24 mouse cellular contexts compared by ENCODE assay signal in the genomic region with DNA sequence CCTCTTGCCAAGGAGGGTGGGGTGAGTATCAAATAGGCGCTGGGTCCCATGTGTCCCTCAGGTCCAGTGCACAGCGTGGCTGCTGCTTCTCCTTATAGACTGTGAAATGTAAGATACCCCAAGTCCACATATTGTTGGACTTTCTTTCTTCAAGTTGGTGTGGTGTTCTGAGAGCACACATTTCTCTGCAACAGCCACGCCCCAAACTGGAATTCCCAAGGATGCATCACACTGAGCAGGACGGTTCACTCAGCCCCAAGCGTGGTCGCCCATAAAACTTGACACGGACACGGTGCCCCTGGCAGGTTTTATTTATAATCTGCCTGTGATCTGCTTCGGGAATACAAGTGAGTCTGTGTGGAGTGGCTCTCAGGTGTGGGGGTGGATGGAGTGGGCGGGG. TPM values are rescaled to one million over a fixed set of nuclear protein-coding genes. Genes with fewer than 3 reads are reported as not detected.
"Had no signal": no experiment of that assay in that cellular context is flagged by ENCODE, and none has a peak within 500 bp of the region (broad histone marks: within the 10 kb centered on the region; RNA-seq: fewer than 3 reads in every experiment).

No protein-coding gene starts in this region.

- DNase-seq: gastrocnemius, postnatal 14 days; gastrocnemius, postnatal 36 days; heart, adult 11 months; heart, postnatal 14 days; heart, postnatal 36 days; kidney, adult 11 months; kidney, adult 2 months; kidney, postnatal 14 days; kidney, postnatal 36 days; layer of hippocampus, adult 9-11 months; layer of hippocampus, postnatal 36 days; left cerebral cortex, postnatal 4 days had no signal

- H3K36me3 ChIP-seq: heart, embryonic 10.5 days; heart, embryonic 12.5 days; hindbrain, embryonic 13.5 days; hindbrain, embryonic 15.5 days; limb, embryonic 13.5 days; limb, embryonic 15.5 days; liver, embryonic 12.5 days had no signal

- H3K4me2 ChIP-seq: heart, embryonic 12.5 days; hindbrain, embryonic 13.5 days; hindbrain, embryonic 15.5 days; limb, embryonic 13.5 days; limb, embryonic 15.5 days; liver, embryonic 12.5 days had no signal

- H3K27me3 ChIP-seq: hindbrain, embryonic 13.5 days; hindbrain, embryonic 15.5 days; limb, embryonic 13.5 days; limb, embryonic 15.5 days; liver, embryonic 12.5 days had no signal

- H3K4me3 ChIP-seq: heart, embryonic 10.5 days; heart, embryonic 12.5 days; hindbrain, embryonic 13.5 days; hindbrain, embryonic 15.5 days; limb, embryonic 13.5 days; limb, embryonic 15.5 days; liver, embryonic 12.5 days had no signal

- ATAC-seq: hindbrain, postnatal 0 days; intestine, embryonic 16.5 days; liver, embryonic 12.5 days had no signal

- H3K4me1 ChIP-seq: hindbrain, embryonic 13.5 days; liver, embryonic 12.5 days had no signal

- H3K9me3 ChIP-seq: heart, embryonic 10.5 days; heart, embryonic 12.5 days; hindbrain, embryonic 13.5 days; hindbrain, embryonic 15.5 days; limb, embryonic 13.5 days; limb, embryonic 15.5 days; liver, embryonic 12.5 days had no signal

- H3K9ac ChIP-seq: heart, embryonic 12.5 days; hindbrain, embryonic 13.5 days; hindbrain, embryonic 15.5 days; limb, embryonic 13.5 days; limb, embryonic 15.5 days; liver, embryonic 12.5 days had no signal

- H3K27ac ChIP-seq: heart, embryonic 10.5 days; hindbrain, embryonic 13.5 days; hindbrain, embryonic 15.5 days; hindbrain, postnatal 0 days; kidney, postnatal 0 days; limb, embryonic 13.5 days; limb, embryonic 15.5 days; liver, embryonic 12.5 days had no signal

RNA-seq across cellular contexts. Expression of gene Bdkrb2, which starts 48.9 kb away (rescaled TPM):
- total RNA-seq: hematopoietic stem cell, adult 5-6 weeks had no signal
- polyA plus RNA-seq: liver, adult 2 months; liver, embryonic 12.5 days had no signal
